Mouse (Mus musculus) brain, embryonic 14.5 days (tissue): ENCODE data around the gene Lix1.

Experiments used
- CTCF ChIP-seq: fragments of 200-500 bp; IDR thresholded peaks from 2 replicates; pipeline ENCODE4 v1.5.1; 2012; ENCODE audit warnings: inconsistent platforms, mild to moderate bottlenecking, moderate library complexity, borderline replicate concordance; ENCODE audit not compliant: insufficient read depth, insufficient read length; ENCODE audit errors: extremely low read depth
- POLR2A ChIP-seq: fragments of 200-500 bp; IDR thresholded peaks from 2 replicates; pipeline ENCODE4 v1.6.1; 2012; ENCODE audit warnings: mild to moderate bottlenecking, inconsistent platforms, borderline replicate concordance; ENCODE audit not compliant: poor library complexity, insufficient read depth, insufficient read length, severe bottlenecking; ENCODE audit errors: extremely low read depth

GRCm38 (mm10) chr17:17454573-17454972 is 52.1 kb downstream of the Lix1 start:
- TF ChIP-seq CTCF: no peak
- TF ChIP-seq POLR2A: no peak
